Mouse (Mus musculus) small intestine, adult 2 months (tissue): ENCODE measurements at regions not wholly inside any gene's neighbourhood (a gene's known extent, or its start where the extent isn't known, plus 50 kb on each side); places are given as distances from the start of the nearest gene placed in this dataset.

Experiments
- CTCF ChIP-seq: fragments of 200-500 bp; IDR thresholded peaks from 2 replicates; pipeline ENCODE4 v1.5.1; 2012; ENCODE audit warnings: low read depth, mild to moderate bottlenecking, control low read depth, inconsistent platforms, low read length, moderate library complexity, mixed read lengths; ENCODE audit not compliant: insufficient replicate concordance, insufficient read length; ENCODE audit errors: extremely low read depth
- POLR2A ChIP-seq: fragments of 200-500 bp; IDR thresholded peaks from 2 replicates; pipeline ENCODE4 v1.6.1; 2012; ENCODE audit warnings: low read depth, mild to moderate bottlenecking, control low read depth, inconsistent platforms, low read length, moderate library complexity

DNA sequence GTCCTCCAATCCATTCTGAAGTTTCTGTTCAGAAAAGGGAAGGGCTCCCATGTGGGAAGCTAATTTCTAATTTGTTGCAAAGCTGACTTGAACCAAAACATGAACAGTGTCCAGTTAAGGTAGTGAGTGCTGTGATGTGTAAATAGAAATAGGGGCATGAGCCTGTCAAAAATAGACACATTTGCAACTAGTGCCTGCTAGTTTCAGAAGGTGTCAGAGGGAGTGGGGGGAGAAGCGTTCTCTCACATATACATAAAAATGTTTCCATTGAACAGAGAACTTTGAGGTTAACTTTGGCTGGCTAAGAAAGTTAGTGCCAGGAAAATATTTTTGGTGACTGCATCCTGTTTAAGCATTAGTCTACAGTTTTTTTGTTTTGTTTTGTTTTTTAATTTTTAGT is 118.8 kb downstream of the Otol1 start:
- TF ChIP-seq POLR2A = no peak
- no peak for TF ChIP-seq CTCF
